Mouse (Mus musculus) lung, postnatal 0 days (tissue): Measurements from ENCODE around the gene Ubxn10.

Source experiments
- CTCF ChIP-seq: IDR thresholded peaks from 2 replicates; pipeline ENCODE4 v1.5.1; 2016; ENCODE audit warnings: antibody characterized with exemption, mild to moderate bottlenecking
- EP300 ChIP-seq: IDR thresholded peaks from 2 replicates; pipeline ENCODE4 v1.6.1; 2016; ENCODE audit warnings: antibody characterized with exemption, mild to moderate bottlenecking, control low read depth

GRCm38 (mm10) chr4:138701111-138701510, 35.9 kb downstream of the Ubxn10 start:
- TF ChIP-seq CTCF, result no peak
- no peak for TF ChIP-seq EP300
